Mouse (Mus musculus) CH12.LX (cell line): ENCODE measurements around the gene Gramd1a. TPM values are rescaled to one million over a fixed set of nuclear protein-coding genes. Genes with fewer than 3 reads are reported as not detected.

Source experiments
- DNase-seq: peaks from one replicate; pipeline ENCODE4 v3.0.0-alpha.2; 2013; ENCODE audit errors: extremely low read depth
- H3K27ac ChIP-seq: 2 replicates; pipeline ENCODE4 v1.5.1; 2012; ENCODE audit warnings: low read depth, mild to moderate bottlenecking, control low read depth, moderate library complexity; ENCODE audit not compliant: insufficient read depth
- H3K27me3 ChIP-seq: replicated peaks from 2 replicates; pipeline ENCODE3; 2012; ENCODE audit warnings: inconsistent platforms
- H3K36me3 ChIP-seq, 2 experiments: replicated peaks in 1 of 2; 2 replicates each; pipeline versions ENCODE3 to v1.6.1; 2012; ENCODE audit warnings: inconsistent platforms in 1 of 2, low read length in 1 of 2, mild to moderate bottlenecking in 1 of 2, mixed read lengths in 1 of 2, moderate library complexity in 1 of 2; ENCODE audit not compliant: control insufficient read depth in 1 of 2, insufficient read depth in 1 of 2
- H3K4me1 ChIP-seq, 2 experiments: 2 replicates each; pipeline ENCODE4 v1.6.1; 2012; ENCODE audit warnings: inconsistent platforms in 1 of 2, moderate library complexity in 1 of 2; ENCODE audit not compliant: insufficient read depth in 2 of 2, control insufficient read depth in 1 of 2
- H3K4me2 ChIP-seq: 2 replicates; pipeline ENCODE4 v1.6.1; 2012; ENCODE audit warnings: low read depth, mild to moderate bottlenecking, control low read depth; ENCODE audit not compliant: poor library complexity, insufficient read depth, severe bottlenecking
- H3K4me3 ChIP-seq, 3 experiments: fragments of 150-350 bp in 1 of 3; sonication (generic) in 1 of 3; replicated peaks in 1 of 3; 2 replicates each; pipeline versions ENCODE3 to v1.5.1; 2011 to 2012; ENCODE audit warnings: low read depth in 2 of 3, low read length in 2 of 3, mild to moderate bottlenecking in 2 of 3, moderate library complexity in 2 of 3, control low read depth in 1 of 3, improper control_type of control experiment in 1 of 3, inconsistent platforms in 1 of 3, mixed read lengths in 1 of 3; ENCODE audit not compliant: poor library complexity in 1 of 3
- H3K79me2 ChIP-seq: replicated peaks from 2 replicates; pipeline ENCODE4 v1.6.1; 2012; ENCODE audit warnings: mild to moderate bottlenecking, moderate library complexity; ENCODE audit not compliant: control insufficient read depth, poor library complexity, insufficient read depth, severe bottlenecking; ENCODE audit errors: extremely low read depth
- H3K9ac ChIP-seq: 2 replicates; pipeline ENCODE4 v1.6.1; 2012; ENCODE audit warnings: low read depth, mild to moderate bottlenecking, control low read depth, moderate library complexity; ENCODE audit not compliant: insufficient read depth
- H3K9me3 ChIP-seq: replicated peaks from 2 replicates; pipeline ENCODE3; 2012; ENCODE audit warnings: low read length, inconsistent platforms, mixed read lengths
- CHD1 ChIP-seq: IDR thresholded peaks from 2 replicates; pipeline ENCODE4 v1.6.1; 2012; ENCODE audit warnings: low read depth, low read length, improper control_type of control experiment, inconsistent platforms
- CHD2 ChIP-seq: IDR thresholded peaks from 2 replicates; pipeline ENCODE4 v1.6.1; 2011; ENCODE audit warnings: low read length, improper control_type of control experiment
- E2F4 ChIP-seq: IDR thresholded peaks from 2 replicates; pipeline ENCODE4 v1.6.1; 2011; ENCODE audit warnings: low read depth, low read length, improper control_type of control experiment; ENCODE audit not compliant: insufficient replicate concordance
- ELF1 ChIP-seq: IDR thresholded peaks from 2 replicates; pipeline ENCODE4 v1.6.1; 2014; ENCODE audit warnings: low read depth, mild to moderate bottlenecking, inconsistent platforms, low read length, improper control_type of control experiment
- EP300 ChIP-seq: IDR thresholded peaks from 2 replicates; pipeline ENCODE4 v1.6.1; 2011; ENCODE audit warnings: low read length, improper control_type of control experiment
- HCFC1 ChIP-seq: IDR thresholded peaks from 2 replicates; pipeline ENCODE4 v1.6.1; 2012; ENCODE audit warnings: low read depth, mild to moderate bottlenecking, inconsistent platforms, low read length, improper control_type of control experiment
- JUND ChIP-seq: conservative IDR thresholded peaks from 2 replicates; pipeline ENCODE4 v1.6.1; 2011; ENCODE audit warnings: low read depth, low read length, improper control_type of control experiment
- MAZ ChIP-seq: IDR thresholded peaks from 2 replicates; pipeline ENCODE4 v1.6.1; 2012; ENCODE audit warnings: low read depth, mild to moderate bottlenecking, inconsistent platforms, low read length, improper control_type of control experiment, moderate library complexity
- MEF2A ChIP-seq: IDR thresholded peaks from 2 replicates; pipeline ENCODE4 v1.6.1; 2014; ENCODE audit warnings: low read depth, mild to moderate bottlenecking, inconsistent platforms, low read length, improper control_type of control experiment, borderline replicate concordance
- NRF1 ChIP-seq: IDR thresholded peaks from 2 replicates; pipeline ENCODE4 v1.6.1; 2014; ENCODE audit warnings: low read depth, mild to moderate bottlenecking, inconsistent platforms, low read length, improper control_type of control experiment, moderate library complexity
- POLR2A ChIP-seq: IDR thresholded peaks from 2 replicates; pipeline ENCODE4 v1.6.1; 2011; ENCODE audit warnings: low read depth, mild to moderate bottlenecking, improper control_type of control experiment, low read length
- RAD21 ChIP-seq: IDR thresholded peaks from 2 replicates; pipeline ENCODE4 v1.6.1; 2011; ENCODE audit warnings: low read depth, mild to moderate bottlenecking, low read length, improper control_type of control experiment, moderate library complexity
- RCOR1 ChIP-seq: conservative IDR thresholded peaks from 2 replicates; pipeline ENCODE4 v1.6.1; 2012; ENCODE audit warnings: low read depth, mild to moderate bottlenecking, inconsistent platforms, low read length, improper control_type of control experiment
- TCF12 ChIP-seq: IDR thresholded peaks from 2 replicates; pipeline ENCODE4 v1.6.1; 2014; ENCODE audit warnings: low read depth, mild to moderate bottlenecking, inconsistent platforms, low read length, improper control_type of control experiment
- USF1 ChIP-seq: IDR thresholded peaks from 2 replicates; pipeline ENCODE4 v1.6.1; 2014; ENCODE audit warnings: low read depth, mild to moderate bottlenecking, inconsistent platforms, low read length, improper control_type of control experiment
- USF2 ChIP-seq: conservative IDR thresholded peaks from 2 replicates; pipeline ENCODE4 v1.6.1; 2011; ENCODE audit warnings: low read depth, low read length, improper control_type of control experiment
- ZC3H11A ChIP-seq: IDR thresholded peaks from 2 replicates; pipeline ENCODE4 v1.6.1; 2012; ENCODE audit warnings: low read depth, mild to moderate bottlenecking, inconsistent platforms, low read length, improper control_type of control experiment
- ZKSCAN1 ChIP-seq: IDR thresholded peaks from 2 replicates; pipeline ENCODE4 v1.6.1; 2012; ENCODE audit warnings: low read depth, inconsistent platforms, low read length, improper control_type of control experiment, borderline replicate concordance
- dilution Hi-C: fragments of 300-500 bp; cut with MboI; formaldehyde crosslinking; loops from 2 replicates; pipeline ENCODE4 v1.14.3; 2020; ENCODE audit warnings: low sequenced_read_pairs; ENCODE audit not compliant: extremely low pct_unique_long_range_greater_than_20kb, extremely low pct_ligation_motif_present
- in situ Hi-C: fragments of 300-500 bp; cut with MboI; formaldehyde crosslinking; loops from 3 replicates; pipeline ENCODE4 v1.14.3; 2019; ENCODE audit warnings: low sequenced_read_pairs, low pct_ligation_motif_present, low pct_unique_long_range_greater_than_20kb, mixed read lengths
- polyA plus RNA-seq: library from polyadenylated mRNA; unstranded; fragments of >175 nt; gene quantifications from 2 replicates; pipeline ENCODE4 v1.2.1, GENCODE M21; 2012; ENCODE audit warnings: low read depth; ENCODE audit not compliant: insufficient read length
- total RNA-seq, 2 experiments: library from RNA; depleted of rRNA; stranded (reverse); fragments of 300-350 nt in 1 of 2; fragments of >200 nt in 1 of 2; gene quantifications; 2 replicates each; pipeline ENCODE4 v1.2.3; 2012 to 2014

Gene Gramd1a
- total and polyA plus RNA-seq, 3 experiments: 49.5 to 90.7 (median 86.0) TPM

- H3K4me3 ChIP-seq: no peak overlapping the region
- H3K27me3 ChIP-seq: peaks cover 3% of the 10 kb centered on the region
- H3K4me1 ChIP-seq: peaks cover 0 to 16% of the 10 kb centered on the region in 2 experiments; a peak in 2 of 4 replicates
- TF ChIP-seq HCFC1 (no peak), ELF1 (no peak), RAD21 (no peak), EP300 (no peak), USF2 (no peak)
- peaks cover 8% of the 10 kb centered on the region for H3K9me3 ChIP-seq
- no peaks in the 10 kb centered on the region for H3K36me3 ChIP-seq
- no peak for DNase-seq
- dilution Hi-C loops (no loop called here), in situ Hi-C loops (no loop called here)
- H3K27ac ChIP-seq: no peak overlapping the region
- no peaks in the 10 kb centered on the region for H3K79me2 ChIP-seq
- H3K4me2 ChIP-seq: no peak overlapping the region
- H3K9ac ChIP-seq: no peak overlapping the region
Measured at GRCm38 (mm10) chr7:31085171-31085570, 70.5 kb downstream of the Gramd1a start.

- no peak for DNase-seq
- H3K4me2 ChIP-seq: no peak overlapping the region
- no peaks in the 10 kb centered on the region for H3K36me3 ChIP-seq
- dilution Hi-C loops (no loop called here), in situ Hi-C loops (no loop called here)
- peaks cover 7% of the 10 kb centered on the region for H3K27me3 ChIP-seq
- peaks cover 0 to 7% of the 10 kb centered on the region in 2 experiments; a peak in 2 of 4 replicates for H3K4me1 ChIP-seq
- TF ChIP-seq MEF2A (no peak), CHD1 (no peak), RCOR1 (no peak), TCF12 (no peak), ELF1 (no peak), JUND (no peak), RAD21 (no peak), ZKSCAN1 (no peak), MAZ (no peak), NRF1 (no peak), ZC3H11A (no peak), CHD2 (no peak), POLR2A (no peak), USF1 (no peak), E2F4 (no peak)
- no peaks in the 10 kb centered on the region for H3K79me2 ChIP-seq
- H3K4me3 ChIP-seq: no peak overlapping the region
- no peak overlapping the region for H3K27ac ChIP-seq
- no peak overlapping the region for H3K9ac ChIP-seq
- peaks cover 6% of the 10 kb centered on the region for H3K9me3 ChIP-seq
Measured at GRCm38 (mm10) chr7:31084140-31084539, 71.6 kb downstream of the Gramd1a start.
